Mouse (Mus musculus) right cerebral cortex, postnatal 36 days (tissue): ENCODE measurements around the gene Nudt2.
"Not testable (repeated sequence)": the region's sequence is repeated elsewhere in the genome, so short reads cannot be mapped to it uniquely, and the experiment has no call there.

Experiments used
- DNase-seq, 2 experiments: peaks; one replicate each; pipeline ENCODE4 v3.0.0; 2022; ENCODE audit warnings: low spot score in 2 of 2, mixed read lengths in 1 of 2

Nudt2 gene

DNA sequence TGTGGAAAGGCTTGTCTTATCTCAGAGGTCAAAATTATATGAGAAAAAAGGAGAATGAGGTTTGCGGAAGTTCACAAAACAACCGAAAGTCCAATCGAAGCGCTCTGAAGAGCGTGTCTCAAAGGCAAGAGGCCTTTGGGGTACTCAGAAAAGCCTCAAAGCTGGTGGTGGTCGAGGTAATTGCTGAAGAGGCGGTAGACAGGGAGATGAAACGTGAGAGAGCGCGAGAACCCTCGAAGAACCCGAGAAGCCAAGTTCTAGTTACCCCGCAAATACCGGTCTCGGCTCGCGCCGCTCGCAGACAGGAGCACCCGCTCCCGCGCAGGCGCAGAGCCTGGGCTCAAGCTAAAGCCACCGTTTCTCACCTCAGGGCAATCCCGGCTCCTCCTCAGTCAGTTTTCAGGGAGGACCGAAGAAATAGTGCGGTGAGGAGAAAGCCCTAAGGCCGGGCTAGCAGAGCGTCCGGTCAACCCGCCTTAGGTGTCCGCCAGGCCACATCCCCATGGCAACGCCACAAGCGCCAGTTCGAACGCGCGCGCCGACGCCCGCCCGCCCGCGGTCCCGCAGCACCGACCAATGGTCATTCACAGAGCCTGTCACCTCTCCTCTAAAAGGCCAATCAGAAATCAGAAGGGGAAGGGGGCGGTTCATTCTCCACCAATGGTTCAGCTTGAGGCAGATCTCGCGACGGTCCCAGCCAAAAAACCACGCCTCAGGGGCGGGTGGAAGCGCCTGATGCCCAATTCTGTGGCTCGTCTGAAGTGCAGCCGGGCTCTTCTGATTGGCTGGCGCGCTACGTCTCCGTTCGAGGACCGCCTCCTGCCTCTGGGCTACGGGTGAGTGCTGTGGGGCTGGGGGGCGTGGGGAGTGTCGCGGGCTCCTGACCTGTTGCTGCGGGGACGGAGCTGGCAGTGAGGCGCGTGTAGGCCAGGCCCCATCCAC lies at the start of gene Nudt2, which contains the start of gene Kif24:
TSS of gene Nudt2 (plus strand) at position 807 of the 942 bp plus-strand sequence.
TSS of gene Kif24 (minus strand) at position 543 of the 942 bp plus-strand sequence.
- DNase-seq, result peak; percentile 97 to 99

DNA sequence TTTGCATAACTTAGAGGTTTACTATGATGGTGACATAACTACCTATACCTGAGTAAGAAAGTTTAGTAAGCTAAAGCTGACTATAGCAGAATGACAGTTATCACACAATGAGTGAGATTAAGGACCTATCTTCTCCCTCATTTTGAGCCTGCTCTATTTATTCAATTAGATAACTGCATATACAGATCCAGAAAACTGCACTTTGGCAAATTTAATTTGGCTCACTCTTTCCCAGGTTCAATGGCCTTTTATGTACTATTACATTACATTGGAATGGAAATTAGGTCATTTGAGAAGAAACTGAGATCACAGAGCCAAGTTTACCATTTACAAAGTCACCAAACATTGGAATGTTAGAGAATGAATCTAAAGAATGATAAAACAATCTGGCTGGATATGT lies 48.0 kb upstream of the Nudt2 start:
- DNase-seq, result no peak

DNA sequence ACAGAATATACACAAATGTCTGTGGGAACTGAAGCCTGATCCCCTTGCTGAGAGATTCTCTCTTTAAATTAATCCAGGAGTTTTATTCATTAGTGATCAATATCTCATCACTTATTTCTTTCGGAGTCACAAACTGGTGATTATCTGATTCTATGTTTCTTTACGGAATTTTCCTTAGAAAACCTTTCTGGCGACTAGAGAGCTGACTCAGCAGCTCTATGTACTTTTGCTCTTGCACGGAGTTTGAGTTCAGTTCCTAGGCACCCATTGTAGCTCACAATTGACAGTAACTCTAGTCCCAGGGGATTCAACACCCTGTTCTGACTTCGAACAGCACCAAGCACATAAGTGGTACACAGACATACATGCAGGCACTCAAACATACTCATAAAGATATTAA lies 26.0 kb upstream of the Nudt2 start:
- DNase-seq, result no peak

DNA sequence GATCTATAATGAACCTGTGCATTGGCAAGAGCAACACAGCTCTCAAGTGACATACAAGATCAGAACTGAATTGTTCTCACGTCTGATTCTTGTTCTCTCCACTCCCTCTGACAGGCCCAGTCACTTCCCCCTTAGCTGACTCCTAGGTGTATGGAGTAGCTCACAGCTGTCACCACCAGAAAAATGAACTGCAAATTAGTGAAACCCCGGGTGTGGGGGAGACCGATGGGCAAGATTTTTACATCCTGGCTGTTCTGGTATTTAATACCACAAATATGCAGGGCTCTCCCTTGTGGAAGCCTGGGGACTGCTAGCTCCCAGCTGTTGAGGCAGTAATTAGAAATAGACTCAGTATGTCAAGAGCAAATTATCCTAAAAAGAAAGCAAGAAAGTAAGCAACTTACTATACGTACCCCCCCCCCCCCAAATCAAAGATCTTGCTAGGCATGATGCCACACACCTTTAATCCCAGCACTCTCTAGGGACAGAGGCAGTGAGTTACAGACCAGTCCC lies 22.1 kb upstream of the Nudt2 start:
- DNase-seq, result no peak

DNA sequence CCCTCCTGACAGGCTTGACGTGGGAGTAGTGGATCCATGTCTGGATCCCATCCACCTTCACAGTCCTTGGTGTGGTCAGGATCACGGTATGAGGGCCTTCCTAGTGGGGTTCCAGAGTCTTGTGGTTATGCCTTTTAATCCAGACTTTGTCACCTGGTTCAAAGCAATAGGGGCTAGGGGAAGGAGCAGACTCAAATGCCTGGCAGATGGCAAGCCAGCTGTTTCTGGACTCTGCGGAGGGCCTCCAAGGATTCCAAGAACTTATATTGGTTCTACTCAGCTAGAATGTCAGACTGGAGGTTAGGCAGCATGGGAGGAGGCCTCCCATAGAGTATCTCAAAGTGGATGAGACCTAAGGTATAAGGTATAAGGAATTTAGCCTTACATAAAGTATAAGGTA lies 17.4 kb upstream of the Nudt2 start:
- DNase-seq, result no peak

DNA sequence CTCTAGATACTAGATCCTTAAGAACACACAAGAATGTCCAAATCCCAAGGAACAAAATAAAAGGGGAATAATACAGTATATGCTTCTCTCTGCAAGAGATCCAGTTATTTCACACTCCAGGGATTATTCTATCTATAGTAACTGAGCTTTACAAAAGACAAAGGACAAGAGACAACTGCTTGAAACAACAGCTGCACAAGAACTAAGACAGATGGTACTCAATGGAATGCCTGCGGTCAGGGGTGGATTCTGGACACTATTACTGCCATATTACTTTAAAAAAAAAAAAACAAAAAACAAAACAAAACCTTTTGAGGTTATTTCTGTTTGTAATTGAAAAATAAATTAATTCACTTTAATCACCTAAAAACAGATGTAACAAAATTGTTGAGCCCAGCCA lies 4.3 kb upstream of the Nudt2 start:
- no peak for DNase-seq

DNA sequence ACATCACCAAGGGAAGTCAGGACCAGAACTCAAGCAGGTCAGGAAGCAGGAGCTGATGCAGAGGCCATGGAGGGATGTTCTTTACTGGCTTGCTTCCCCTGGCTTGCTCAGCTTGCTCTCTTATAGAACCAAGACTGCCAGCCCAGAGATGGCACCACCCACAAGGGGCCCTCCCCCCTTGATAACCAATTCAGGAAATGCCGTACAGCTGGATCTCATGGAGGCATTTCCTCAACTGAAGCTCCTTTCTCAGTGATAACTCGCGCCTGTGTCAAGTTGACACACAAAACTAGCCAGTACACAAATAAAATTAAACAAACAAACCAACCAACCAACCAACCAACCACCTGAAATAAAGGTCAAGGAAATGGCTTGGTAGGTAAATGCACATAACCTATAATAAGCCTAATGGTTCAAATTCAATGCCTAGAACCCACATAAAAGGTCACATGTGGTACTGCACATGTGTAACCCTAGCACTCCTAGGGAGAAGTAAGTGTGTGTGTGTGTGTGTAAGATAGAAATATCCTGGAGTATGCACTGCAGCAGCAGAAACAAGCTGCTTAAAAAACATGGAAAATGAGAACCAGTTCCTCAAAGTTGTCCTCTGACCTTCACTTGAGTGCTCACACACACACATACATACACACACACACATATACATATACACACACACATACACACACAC lies 1.8 kb upstream of the Nudt2 start:
- DNase-seq, result not testable (repeated sequence)

DNA sequence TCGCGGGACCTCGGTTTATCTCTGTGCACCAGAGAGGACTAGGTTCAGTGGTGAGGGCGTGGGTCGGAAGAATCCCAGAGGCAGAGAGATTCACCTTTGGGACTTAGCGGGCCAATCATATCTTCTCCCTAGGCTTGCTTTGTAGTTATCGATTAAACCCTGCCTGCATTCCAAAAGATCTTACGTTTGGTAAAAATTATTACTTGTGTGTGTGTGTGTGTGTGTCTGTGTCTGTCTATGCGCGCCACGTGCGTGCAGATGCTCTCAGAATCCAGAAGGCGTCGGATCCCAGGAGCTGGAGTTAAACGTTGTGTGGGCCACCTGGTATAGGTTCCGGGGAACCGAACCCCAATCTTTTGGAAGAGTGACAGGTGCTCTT lies 325 bp downstream of the Nudt2 start:
- no peak for DNase-seq

DNA sequence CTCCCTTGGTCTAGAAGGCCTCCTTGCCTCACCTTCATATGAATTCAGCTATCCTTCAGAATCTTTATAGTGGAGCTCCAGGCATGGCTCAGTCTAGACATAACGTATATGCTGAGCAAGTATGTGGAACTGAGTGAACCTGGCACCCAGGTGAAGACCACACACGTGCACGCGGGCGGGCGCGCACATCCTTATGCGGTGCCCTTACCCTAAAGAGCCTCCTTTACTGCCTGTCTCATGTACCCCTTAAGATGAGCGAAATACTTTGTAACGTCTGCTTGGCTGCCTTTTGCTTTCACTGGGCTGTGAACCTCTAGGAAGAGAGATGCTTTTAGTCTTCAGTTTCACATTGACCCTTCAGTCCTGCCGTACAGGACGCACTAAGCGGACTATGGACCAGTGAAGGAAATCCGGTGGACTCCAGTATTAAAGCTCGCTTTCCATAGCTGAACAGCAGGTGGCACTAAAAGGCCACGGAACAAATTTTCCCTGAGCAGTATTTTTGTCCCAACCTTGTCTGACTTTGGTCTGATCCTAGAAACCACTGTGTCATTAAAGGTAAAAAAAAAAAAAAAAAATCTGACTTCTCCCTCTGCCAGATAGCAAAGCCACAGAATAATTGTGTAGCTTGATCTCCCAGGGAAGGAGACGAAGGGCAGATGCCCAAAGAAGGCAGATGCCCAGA lies 3.6 kb downstream of the Nudt2 start:
- no peak for DNase-seq

DNA sequence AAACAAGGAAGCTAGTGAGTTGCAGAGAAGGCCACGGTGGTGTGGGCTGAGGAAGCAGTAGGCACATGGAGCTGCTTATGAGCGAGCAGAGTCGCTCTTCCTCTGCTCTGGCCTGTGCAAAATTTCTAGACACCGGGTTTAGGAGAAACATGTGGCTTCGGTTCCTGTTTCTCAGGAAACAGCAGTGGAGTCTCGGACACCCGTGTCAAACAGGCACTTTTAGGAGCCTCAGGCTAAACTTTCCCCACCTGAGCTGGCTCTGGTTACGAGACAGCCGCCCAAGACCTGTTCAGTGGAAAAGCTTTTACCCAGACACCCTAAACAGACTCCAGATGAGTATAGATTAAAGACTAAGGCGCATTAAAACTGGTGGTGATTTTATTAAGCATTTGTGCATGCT lies 4.2 kb downstream of the Nudt2 start:
- no peak for DNase-seq

DNA sequence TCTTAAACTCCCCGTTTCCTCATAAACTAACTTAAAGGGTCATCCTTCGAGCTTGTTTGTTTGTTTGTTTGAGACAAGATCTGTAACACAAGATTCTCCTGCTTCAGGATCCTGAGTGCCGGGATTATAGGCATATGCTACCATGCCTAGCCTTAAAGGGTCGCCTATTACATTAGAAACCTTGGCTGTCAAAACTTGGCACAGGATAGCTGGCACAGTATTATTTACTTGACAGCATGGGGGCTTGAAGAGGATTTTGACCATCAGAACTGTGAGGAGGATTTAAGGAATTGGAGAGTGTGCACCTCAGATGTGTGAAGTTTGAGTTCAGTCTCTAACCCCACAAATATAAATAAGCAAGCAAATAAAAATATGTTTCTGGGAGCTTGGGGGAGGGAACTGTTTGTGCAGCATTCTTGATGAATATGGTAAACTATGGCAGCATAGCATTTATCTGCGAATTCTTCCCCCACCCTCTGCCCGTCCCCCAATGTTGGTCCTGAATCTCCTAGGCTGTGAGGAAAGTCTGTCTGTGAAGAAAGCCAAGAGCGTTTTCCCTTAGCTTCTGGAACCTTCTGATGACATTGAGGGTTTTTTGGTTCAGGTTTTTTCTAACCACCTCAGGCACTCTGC lies 5.2 kb downstream of the Nudt2 start:
- DNase-seq, result no peak

DNA sequence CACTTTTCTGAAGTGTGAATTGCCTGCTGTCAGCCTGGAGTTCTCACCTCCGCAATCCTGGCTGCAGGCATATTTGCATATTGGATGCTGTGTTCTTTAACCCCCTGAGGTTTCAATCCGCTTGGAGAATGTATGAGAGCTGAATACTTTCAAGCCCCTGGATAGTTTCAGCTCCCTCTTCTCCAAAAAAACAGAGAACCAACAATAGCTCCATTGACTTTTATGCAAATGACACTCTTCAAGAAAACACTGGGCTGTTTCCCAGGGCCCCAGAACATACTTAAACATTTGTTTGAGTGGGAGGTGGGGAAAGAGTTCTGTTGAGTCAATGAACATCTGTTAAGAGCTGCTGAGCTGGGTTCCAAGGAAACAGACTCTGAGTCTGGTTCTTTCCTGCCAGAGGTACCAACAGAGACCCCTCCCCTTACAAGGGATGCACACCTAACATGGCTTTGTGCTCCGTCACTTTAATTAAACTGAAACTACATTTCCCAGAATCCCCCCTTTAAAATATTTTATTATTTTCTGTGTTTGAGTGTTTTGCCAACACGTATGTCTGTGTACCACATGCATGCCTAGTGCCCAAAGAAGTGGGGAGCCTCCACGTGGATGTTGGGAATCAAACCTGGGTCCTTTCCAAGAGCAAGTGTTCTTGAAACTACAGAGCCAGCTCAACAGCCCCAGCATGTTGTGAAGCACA lies 5.9 kb downstream of the Nudt2 start:
- peak; percentile 42 to 71 for DNase-seq

DNA sequence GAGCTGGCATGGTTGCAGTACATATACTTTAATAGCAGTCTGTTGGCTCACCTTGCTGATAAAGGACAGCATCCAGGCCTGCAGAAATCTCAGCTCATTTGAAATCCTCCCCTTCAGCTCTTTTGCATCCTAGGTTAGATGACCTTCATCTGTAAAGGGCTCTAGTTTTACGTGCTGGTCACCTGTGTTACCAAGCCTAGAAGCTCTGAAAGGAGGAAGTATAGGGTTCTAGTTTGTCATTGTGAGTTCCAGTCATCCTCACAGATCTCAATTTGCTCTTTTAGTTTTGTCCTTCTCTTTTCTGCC lies 6.4 kb downstream of the Nudt2 start:
- no peak for DNase-seq

DNA sequence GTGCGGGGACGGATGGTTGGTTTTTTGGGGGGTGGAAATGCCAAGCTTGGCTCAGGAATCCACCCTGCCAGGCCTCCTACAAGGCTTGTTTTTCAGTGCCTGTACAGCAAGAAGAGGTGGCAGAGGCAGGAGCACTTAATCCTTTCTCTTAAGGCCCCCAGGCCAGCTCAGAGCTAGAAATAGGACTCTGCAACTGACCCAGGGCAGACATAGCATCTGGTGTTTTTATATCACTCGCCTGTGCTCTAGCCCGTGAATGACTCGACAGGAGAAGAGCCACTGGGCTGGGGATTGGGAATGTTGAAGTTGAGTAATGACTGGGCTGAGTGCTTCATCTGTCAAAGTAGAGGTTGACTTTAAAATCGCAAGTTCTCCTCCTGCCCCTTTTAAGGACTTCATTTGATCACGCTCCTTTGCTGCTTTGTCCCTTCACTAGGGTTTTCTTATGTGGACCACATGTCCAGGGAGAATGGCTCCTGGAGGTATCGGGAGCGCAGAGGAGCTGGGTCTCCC lies 12.8 kb downstream of the Nudt2 start:
- DNase-seq, result no peak

DNA sequence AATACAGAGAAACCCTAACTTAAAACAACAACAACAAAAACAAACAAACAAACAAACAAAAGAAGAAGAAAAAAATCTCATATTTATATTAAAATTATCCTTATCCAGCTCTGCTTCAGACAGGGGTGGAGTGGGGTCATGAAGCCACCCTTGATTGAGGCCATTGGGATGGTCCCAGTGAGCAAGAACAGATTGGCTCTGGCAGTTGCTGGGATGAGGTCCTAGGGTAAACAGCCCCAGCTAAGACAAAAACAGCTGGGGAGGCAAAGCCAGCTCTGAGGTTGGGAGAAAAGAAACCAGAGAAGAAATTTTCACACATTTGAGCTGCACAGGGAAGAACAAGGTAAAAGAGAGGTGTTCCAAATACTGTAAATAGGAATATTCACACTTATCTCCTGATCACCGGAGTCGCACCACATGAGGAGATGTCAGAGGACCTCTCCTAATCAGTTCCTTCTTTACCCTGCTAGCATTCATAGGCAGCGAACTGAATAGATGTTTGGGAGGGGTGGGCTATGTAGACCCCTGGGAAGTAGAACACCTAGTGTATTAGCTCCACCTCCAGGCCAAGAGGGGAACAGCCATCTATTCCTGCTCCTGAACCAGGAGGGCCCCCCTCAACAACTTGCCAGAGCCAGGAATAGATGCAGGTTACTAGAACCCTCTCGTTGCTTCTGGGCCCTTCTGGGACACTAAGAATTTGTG lies 14.0 kb downstream of the Nudt2 start:
- DNase-seq, result no peak

DNA sequence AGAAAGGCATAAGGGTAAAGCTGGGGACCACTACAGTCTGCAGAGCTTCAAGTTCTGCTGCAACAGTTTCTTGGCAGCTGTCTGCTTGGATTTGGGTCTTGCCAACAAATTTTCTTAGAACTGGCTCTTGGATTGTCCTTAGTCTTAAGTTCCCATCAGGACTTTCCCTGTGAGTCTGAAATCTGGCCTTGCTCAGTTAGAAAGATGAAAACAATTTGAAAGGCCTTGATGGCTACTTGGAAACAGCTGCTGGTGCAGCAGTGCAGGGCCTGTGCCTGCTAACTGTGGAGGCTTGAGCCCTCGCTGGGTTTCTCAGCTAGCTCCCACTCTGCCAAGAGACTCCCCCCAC lies 14.5 kb downstream of the Nudt2 start:
- no peak for DNase-seq

DNA sequence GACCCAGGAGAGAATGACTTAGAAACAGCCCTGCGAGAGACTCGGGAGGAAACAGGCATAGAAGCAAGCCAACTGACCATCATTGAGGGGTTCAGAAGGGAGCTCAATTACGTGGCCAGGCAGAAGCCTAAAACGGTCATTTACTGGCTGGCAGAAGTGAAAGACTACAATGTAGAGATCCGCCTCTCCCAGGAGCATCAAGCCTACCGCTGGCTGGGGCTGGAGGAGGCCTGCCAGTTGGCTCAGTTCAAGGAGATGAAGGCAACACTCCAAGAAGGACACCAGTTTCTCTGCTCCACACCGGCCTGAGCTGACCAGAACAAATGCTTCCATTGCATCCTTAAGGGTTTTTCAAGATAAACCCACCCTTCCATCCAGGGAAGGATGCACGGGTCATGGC lies 15.3 kb downstream of the Nudt2 start:
- no peak for DNase-seq

DNA sequence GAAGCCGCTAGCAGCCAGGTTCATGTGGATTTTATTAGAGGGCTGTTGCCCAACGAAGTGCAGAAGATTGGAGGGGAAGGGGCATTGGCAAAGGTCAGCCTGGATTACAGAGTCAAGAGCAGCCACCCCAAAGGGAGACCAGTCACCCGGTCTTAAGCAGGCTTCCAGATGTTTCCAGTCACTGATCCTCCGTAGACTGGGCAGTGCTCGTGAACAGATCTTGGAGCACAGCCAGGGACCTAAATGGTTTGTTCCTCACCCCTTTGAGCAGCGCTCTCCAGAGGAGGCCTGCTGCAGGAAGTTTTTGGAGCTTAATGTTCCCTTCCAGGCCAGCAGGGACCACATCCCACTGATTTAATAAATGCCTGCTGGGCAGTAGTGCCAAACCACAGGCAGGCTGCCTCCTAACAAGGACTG lies 16.7 kb downstream of the Nudt2 start:
- DNase-seq, result no peak

DNA sequence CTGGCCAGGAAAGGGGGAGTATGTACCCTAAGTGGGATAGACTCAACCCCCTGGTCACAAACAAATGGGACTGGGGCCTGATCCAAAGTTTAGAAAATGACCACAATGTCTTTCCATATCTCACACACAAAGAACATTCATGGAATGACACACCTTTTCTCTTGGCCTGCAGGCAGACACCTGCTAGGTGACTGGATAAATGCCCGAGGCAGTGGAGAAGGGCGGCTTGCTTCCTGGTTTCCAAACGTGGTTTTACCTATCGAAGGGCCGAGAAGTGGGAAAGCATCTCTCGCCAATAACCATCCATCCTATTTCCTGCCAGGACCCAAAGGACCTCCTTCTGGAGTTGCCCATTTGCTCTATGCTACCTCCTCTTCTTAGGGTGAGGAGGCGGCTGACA lies 28.0 kb downstream of the Nudt2 start:
- no peak for DNase-seq

DNA sequence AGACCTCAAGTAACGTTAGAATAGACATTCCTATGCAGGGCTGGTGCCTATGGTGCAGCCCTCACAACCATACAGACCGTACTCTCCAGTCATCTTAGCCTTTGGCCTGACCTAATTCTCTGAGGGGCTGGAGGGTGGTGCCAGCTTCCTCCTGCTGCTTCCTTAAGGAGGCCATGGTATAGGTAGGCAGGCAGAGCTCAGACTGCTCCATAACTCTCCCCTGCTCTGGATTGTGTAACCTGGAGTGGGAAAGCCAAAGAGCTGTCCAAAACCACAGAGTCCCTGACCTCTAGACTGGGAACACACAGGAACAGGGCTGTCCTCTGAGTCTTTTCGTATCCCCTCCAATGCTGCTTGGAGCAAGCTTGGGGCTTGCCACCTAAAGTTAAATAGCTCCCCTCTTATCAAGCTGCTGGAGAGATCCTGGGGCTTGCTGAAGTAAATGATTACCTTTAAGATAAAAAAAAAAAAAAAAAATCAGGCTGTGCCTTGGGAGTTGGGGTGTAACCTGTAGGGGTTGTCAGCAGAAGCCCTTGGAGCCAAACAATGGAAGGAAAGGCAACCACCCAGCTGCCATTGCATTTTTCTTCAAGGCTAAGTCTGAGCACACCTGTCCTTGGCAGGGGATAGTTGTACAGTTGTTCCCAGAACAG lies 28.6 kb downstream of the Nudt2 start:
- DNase-seq, result no peak
